Mouse (Mus musculus) midbrain, embryonic 14.5 days (tissue): Measurements from ENCODE around the gene Gjd3. TPM values are rescaled to one million over a fixed set of nuclear protein-coding genes. Genes with fewer than 3 reads are reported as not detected.

Experiments
- ATAC-seq: fragments of 200-750 bp; cut with Nextera tagmentation; 2 replicates; pipeline ENCODE4 v1.8.0; 2017; ENCODE audit warnings: moderate number of reproducible peaks, moderate library complexity; ENCODE audit not compliant: low FRiP score, low TSS enrichment
- DNase-seq: peaks from one replicate; pipeline ENCODE4 v3.0.0-alpha.2; 2015
- H3K27ac ChIP-seq: fragments of 300-500 bp; sonication (generic); replicated peaks from 2 replicates; pipeline ENCODE4 v1.5.1; 2014; ENCODE audit warnings: mild to moderate bottlenecking, low read depth, low read length, moderate library complexity
- H3K27me3 ChIP-seq: fragments of 300-500 bp; sonication (generic); 2 replicates; pipeline ENCODE4 v1.6.1; 2014; ENCODE audit warnings: low read length, control low read depth, mixed read lengths; ENCODE audit not compliant: control insufficient read depth, insufficient read depth
- H3K36me3 ChIP-seq: fragments of 300-500 bp; sonication (generic); 2 replicates; pipeline ENCODE4 v1.6.1; 2014; ENCODE audit warnings: low read length, control low read depth; ENCODE audit not compliant: control insufficient read depth, insufficient read depth
- H3K4me1 ChIP-seq: fragments of 300-500 bp; sonication (generic); 2 replicates; pipeline ENCODE4 v1.6.1; 2014; ENCODE audit warnings: mild to moderate bottlenecking, antibody characterized with exemption, low read length, control low read depth; ENCODE audit not compliant: control insufficient read depth, insufficient read depth
- H3K4me2 ChIP-seq: fragments of 300-500 bp; sonication (generic); 2 replicates; pipeline ENCODE4 v1.6.1; 2014; ENCODE audit warnings: mild to moderate bottlenecking, low read length, moderate library complexity
- H3K4me3 ChIP-seq: fragments of 300-500 bp; sonication (generic); replicated peaks from 2 replicates; pipeline ENCODE4 v1.5.1; 2014; ENCODE audit warnings: low read depth, low read length
- H3K9ac ChIP-seq: fragments of 300-500 bp; sonication (generic); replicated peaks from 2 replicates; pipeline ENCODE4 v1.6.1; 2014; ENCODE audit warnings: mild to moderate bottlenecking, low read length, moderate library complexity
- H3K9me3 ChIP-seq: fragments of 300-500 bp; sonication (generic); 2 replicates; pipeline ENCODE4 v1.6.1; 2016; ENCODE audit warnings: low read length, control low read depth, mixed read lengths; ENCODE audit not compliant: control insufficient read depth
- WGBS: fragments of 180-500 bp; shearing (Covaris S2); extraction: QIAGEN DNeasy Blood & Tissue Kit; methylation state at CpG from one replicate; pipeline ENCODE4 v1.1.7; 2014; 5-methylcytosine and 5-hydroxymethylcytosine counted together
- polyA plus RNA-seq: library from polyadenylated mRNA; unstranded; fragments of >200 nt; fragmentation: Nextera tagmentation; extraction: Ambion mirVana; gene quantifications from 2 replicates; pipeline ENCODE4 v1.2.1, GENCODE M21; 2014

The Gjd3 gene
- polyA plus RNA-seq, 1 experiment from 2014 or later: 0.70 TPM

GRCm38 (mm10) chr11:99013856-99014255 lies 31.0 kb upstream of the Gjd3 start:
- Histone ChIP-seq H3K9ac (no peak overlapping the region), H3K4me1 (no peaks in the 10 kb centered on the region), H3K4me3 (no peak overlapping the region), H3K36me3 (peaks cover 23% of the 10 kb centered on the region; the same call in 1 of the 2 replicates), H3K9me3 (no peaks in the 10 kb centered on the region), H3K4me2 (no peak overlapping the region), H3K27ac (no peak overlapping the region), H3K27me3 (no peaks in the 10 kb centered on the region)
- WGBS: 87% methylated on average over 1 of the region's 1 CpGs
- DNase-seq (no peak), ATAC-seq (no peak)

GRCm38 (mm10) chr11:99010706-99011105 lies 27.9 kb upstream of the Gjd3 start:
- Histone ChIP-seq H3K27ac (no peak overlapping the region), H3K36me3 (peaks cover 28% of the 10 kb centered on the region; the same call in 1 of the 2 replicates), H3K27me3 (no peaks in the 10 kb centered on the region), H3K4me1 (no peaks in the 10 kb centered on the region), H3K9ac (no peak overlapping the region), H3K4me2 (no peak overlapping the region), H3K9me3 (no peaks in the 10 kb centered on the region), H3K4me3 (no peak overlapping the region)
- ATAC-seq (no peak), DNase-seq (no peak)
- WGBS: 93% methylated on average over 5 of the region's 5 CpGs

- Histone ChIP-seq H3K27me3 (no peaks in the 10 kb centered on the region), H3K9ac (no peak overlapping the region), H3K9me3 (no peaks in the 10 kb centered on the region), H3K4me2 (no peak overlapping the region), H3K4me3 (no peak overlapping the region), H3K4me1 (no peaks in the 10 kb centered on the region), H3K36me3 (peaks cover 28% of the 10 kb centered on the region; the same call in 1 of the 2 replicates), H3K27ac (no peak overlapping the region)
- DNase-seq (no peak), ATAC-seq (no peak)
- WGBS: 94% methylated on average over 4 of the region's 4 CpGs
Observed at GRCm38 (mm10) chr11:99010124-99010523, 27.3 kb upstream of the Gjd3 start.

- DNase-seq: no peak
- no peak overlapping the region for H3K27ac ChIP-seq
- peaks cover 23% of the 10 kb centered on the region; the same call in 1 of the 2 replicates for H3K36me3 ChIP-seq
- H3K27me3 ChIP-seq: no peaks in the 10 kb centered on the region
- no peaks in the 10 kb centered on the region for H3K4me1 ChIP-seq
- H3K4me2 ChIP-seq: no peak overlapping the region
- H3K9ac ChIP-seq: no peak overlapping the region
- 95% methylated on average over 9 of the region's 9 CpGs for WGBS
- no peak for ATAC-seq
- H3K4me3 ChIP-seq: no peak overlapping the region
- H3K9me3 ChIP-seq: no peaks in the 10 kb centered on the region
Observed at GRCm38 (mm10) chr11:99006788-99007187, 24.0 kb upstream of the Gjd3 start.

GRCm38 (mm10) chr11:98999243-98999642 lies 16.4 kb upstream of the Gjd3 start:
- H3K9ac ChIP-seq: no peak overlapping the region
- H3K27ac ChIP-seq: no peak overlapping the region
- 88% methylated on average over 11 of the region's 11 CpGs for WGBS
- no peak overlapping the region for H3K4me3 ChIP-seq
- H3K4me1 ChIP-seq: no peaks in the 10 kb centered on the region
- DNase-seq (no peak), ATAC-seq (no peak)
- no peak overlapping the region for H3K4me2 ChIP-seq
- H3K9me3 ChIP-seq: no peaks in the 10 kb centered on the region
- H3K36me3 ChIP-seq: 0 out of 2 replicates have a peak, but pooled peaks cover 6% of the 10 kb centered on the region
- H3K27me3 ChIP-seq: no peaks in the 10 kb centered on the region

GRCm38 (mm10) chr11:98998776-98999175 lies 16.0 kb upstream of the Gjd3 start:
- DNase-seq (no peak), ATAC-seq (no peak)
- Histone ChIP-seq H3K36me3 (0 out of 2 replicates have a peak, but pooled peaks cover 6% of the 10 kb centered on the region), H3K4me1 (no peaks in the 10 kb centered on the region), H3K9ac (no peak overlapping the region), H3K9me3 (no peaks in the 10 kb centered on the region), H3K4me3 (no peak overlapping the region), H3K27ac (no peak overlapping the region), H3K4me2 (no peak overlapping the region), H3K27me3 (no peaks in the 10 kb centered on the region)

- ATAC-seq (no peak), DNase-seq (no peak)
- Histone ChIP-seq H3K4me1 (no peaks in the 10 kb centered on the region), H3K36me3 (peaks cover 9% of the 10 kb centered on the region), H3K9me3 (no peaks in the 10 kb centered on the region), H3K4me2 (no peak overlapping the region), H3K9ac (no peak overlapping the region), H3K4me3 (no peak overlapping the region), H3K27me3 (no peaks in the 10 kb centered on the region), H3K27ac (no peak overlapping the region)
- 94% methylated on average over 4 of the region's 4 CpGs for WGBS
Observed at GRCm38 (mm10) chr11:98997659-98998058, 14.8 kb upstream of the Gjd3 start.

- Histone ChIP-seq H3K9ac (no peak overlapping the region), H3K4me3 (no peak overlapping the region), H3K27ac (no peak overlapping the region), H3K27me3 (no peaks in the 10 kb centered on the region), H3K4me1 (no peaks in the 10 kb centered on the region), H3K36me3 (peaks cover 10% of the 10 kb centered on the region), H3K9me3 (no peaks in the 10 kb centered on the region), H3K4me2 (no peak overlapping the region)
- DNase-seq (no peak), ATAC-seq (no peak)
- WGBS: 94% methylated on average over 7 of the region's 7 CpGs
Observed at GRCm38 (mm10) chr11:98995987-98996386, 13.2 kb upstream of the Gjd3 start.

- no peak overlapping the region for H3K4me2 ChIP-seq
- DNase-seq (no peak), ATAC-seq (no peak)
- H3K27me3 ChIP-seq: no peaks in the 10 kb centered on the region
- no peak overlapping the region for H3K27ac ChIP-seq
- H3K4me1 ChIP-seq: no peaks in the 10 kb centered on the region
- H3K36me3 ChIP-seq: peaks cover 8% of the 10 kb centered on the region
- H3K4me3 ChIP-seq: no peak overlapping the region
- H3K9me3 ChIP-seq: no peaks in the 10 kb centered on the region
- no peak overlapping the region for H3K9ac ChIP-seq
- 89% methylated on average over 6 of the region's 6 CpGs for WGBS
Observed at GRCm38 (mm10) chr11:98990866-98991265, 8.1 kb upstream of the Gjd3 start.
